Mouse (Mus musculus) gastrocnemius, postnatal 25 days (tissue): Measurements from ENCODE around the gene Foxe1. TPM values are rescaled to one million over a fixed set of nuclear protein-coding genes. Genes with fewer than 3 reads are reported as not detected.

Source experiments
- DNase-seq: peaks from one replicate; pipeline ENCODE4 v3.0.0; 2022
- long read RNA-seq, 2 experiments: library from polyadenylated mRNA; stranded (forward); transcript quantifications; one replicate each; pipeline ENCODE4 v2.0.0; 2021
- total RNA-seq, 2 experiments: library from RNA; stranded (reverse); gene quantifications; 1 replicate in 1 of 2; 2 replicates in 1 of 2; pipeline ENCODE4 v1.2.3; 2021

Gene Foxe1
- not detected for total RNA-seq
- long read RNA-seq, experiment 1, result 0 reads
- long read RNA-seq, experiment 2, result 0 reads

DNA sequence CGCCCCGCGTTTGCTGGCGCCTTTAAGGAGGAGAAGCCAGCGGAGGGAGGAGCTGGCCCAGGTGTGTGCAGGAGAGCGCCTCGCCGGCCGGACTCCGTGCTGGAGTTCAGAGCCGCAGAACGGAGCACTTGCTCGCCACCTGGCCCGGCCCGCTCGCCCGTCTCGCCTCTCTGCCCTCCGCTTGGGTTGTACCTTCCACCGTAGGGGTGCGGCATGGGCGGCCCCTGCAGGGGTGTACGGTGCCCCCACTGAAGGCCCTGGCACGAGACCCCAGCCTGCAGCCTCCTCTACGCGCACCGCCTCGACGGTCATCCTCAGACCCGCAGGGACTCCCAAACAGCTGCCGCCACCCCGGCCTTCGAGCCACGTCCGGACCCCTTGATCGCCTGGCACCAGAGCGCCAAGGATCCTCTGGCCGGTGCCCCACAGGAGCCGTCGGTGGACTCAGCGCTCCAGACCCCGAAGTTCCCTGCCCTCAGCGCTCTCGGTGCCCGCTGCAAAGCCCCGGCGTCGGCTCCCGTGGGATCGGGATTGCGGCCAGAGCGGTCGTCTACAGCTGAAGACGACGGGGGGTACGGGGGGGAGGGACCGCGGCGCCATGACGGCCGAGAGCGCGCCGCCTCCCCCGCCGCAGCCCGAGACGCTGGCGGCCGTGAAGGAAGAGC is at the start of gene Foxe1:
TSS of gene Foxe1 (plus strand) at position 14 of the 665 bp plus-strand sequence.
- no peak for DNase-seq

DNA sequence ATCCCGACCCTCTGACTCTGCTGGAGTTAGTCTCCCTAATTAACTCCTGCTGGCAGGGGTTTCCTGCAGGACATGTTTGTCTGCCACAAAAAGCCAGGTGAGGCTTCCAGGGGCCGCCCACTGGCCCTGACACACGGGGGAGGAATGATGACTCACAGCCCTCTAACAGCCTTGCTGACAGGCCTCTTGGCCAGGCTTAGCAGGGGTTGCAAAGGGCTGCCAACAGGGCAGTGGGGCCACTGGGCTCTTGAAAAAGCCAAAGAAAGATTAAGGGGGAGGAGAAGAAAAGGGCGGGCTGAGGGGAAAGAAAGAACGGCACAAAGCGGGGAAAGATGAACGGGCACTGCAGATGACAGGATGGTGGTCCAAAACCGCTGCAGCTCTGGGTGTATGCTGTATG is 39.3 kb upstream of the Foxe1 start:
- DNase-seq, result peak; percentile 68

DNA sequence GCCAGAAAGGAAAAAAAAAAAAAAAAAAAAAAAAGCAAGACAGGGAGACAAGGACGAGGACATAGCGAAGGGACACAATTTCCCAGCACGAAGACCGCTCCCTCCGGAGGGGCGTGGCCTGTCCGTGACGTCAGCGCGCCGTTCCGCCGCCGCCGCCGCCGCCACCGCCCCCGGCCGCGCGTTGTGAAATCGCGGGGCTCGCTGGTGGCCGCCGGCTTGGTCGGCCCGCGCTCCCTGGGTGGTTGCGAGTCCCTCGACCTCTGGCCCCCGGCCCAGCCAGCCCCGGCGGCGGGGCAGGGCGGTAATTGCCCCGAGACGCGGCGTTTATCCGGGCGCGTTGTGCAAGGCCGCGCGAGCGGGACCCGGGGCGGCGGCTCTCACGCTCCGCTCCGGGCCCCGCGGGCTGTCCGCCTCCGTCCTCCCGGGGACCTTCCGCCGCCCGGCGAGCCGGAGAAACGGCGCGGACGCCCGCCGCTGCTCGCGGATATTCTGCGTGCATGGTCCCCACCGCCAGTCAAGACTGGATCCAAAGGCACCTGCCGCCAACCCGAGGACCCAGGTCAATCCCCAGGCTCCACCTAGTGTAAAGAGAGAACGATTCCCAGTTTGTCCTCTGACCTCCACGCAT is 38.5 kb upstream of the Foxe1 start:
- DNase-seq, result peak; percentile 85

DNA sequence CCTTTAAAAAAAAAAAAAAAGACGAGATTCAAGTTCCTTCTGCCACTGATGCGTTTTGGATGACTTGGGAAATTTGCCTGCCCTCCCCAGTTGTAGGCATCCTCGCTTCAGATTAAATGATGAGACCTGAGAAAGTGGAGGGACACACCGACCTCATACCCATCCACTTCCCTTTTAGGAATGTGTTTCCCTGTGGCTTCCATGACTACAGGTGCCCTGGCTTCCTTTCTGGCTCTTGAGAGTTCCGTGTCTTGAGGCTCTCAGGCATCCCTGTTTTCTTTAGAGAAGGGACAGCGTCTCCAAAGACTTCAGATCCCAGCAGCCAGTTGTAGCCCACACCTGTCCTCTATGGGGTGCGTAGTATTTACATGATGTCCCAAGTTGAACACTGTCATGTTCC is 38.0 kb upstream of the Foxe1 start:
- DNase-seq, result no peak

DNA sequence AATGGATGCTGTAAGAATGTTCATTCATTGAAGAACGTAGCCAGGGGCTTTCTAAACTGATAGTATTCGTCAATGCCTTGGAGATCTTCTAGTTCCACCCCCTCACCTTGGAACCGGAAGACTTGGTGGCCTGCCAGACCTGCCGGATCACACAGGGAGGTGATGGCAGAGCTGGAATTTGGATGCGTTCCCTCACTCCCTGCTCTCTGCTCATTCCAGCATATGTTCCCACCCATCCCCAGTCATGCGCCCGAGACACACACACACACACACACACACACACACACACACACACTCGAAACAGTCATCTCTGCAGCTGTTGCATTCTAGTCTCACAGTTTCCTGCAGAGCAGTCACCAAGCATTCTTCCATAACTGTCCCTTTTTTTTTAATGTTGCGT is 36.1 kb upstream of the Foxe1 start:
- DNase-seq, result peak; percentile 10

DNA sequence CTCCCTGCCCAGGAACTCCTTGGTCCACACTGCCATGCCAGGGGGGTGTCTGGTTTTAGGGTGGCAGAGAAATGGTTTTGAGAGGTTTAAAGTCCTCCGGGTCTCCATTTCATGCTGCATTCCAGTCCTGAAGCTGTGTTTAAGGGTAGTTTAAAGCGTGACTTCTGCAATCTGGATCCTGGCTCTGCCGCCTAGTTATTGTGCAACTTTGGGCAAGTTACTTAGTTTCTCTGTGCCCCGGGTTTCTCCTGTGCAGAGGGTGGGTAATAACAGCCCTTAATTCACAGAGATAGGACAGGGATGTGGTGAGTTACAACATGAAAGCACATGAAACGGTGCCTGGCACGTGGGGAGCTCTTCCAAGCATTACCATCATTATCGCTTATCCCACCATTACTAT is 35.5 kb upstream of the Foxe1 start:
- no peak for DNase-seq

DNA sequence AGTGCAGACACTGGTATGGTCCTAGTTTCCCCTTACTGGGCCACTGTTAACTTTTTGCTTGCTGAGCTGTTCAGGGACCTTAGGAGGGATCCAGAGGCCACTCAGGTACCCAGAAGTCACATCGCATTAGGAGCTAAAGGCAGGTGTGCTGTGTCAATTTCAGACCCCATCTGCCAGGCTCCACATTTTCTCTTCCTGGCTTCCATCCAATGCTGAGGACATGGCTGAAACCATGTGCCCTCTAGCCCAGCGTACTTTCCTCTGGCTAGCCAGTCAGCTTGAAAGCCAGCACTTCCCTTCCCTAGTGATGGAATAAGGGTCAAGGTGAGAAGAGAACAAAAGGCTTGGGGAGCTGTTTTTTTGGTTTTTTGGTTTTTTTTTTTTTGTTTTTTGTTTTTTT is 31.8 kb upstream of the Foxe1 start:
- no peak for DNase-seq

DNA sequence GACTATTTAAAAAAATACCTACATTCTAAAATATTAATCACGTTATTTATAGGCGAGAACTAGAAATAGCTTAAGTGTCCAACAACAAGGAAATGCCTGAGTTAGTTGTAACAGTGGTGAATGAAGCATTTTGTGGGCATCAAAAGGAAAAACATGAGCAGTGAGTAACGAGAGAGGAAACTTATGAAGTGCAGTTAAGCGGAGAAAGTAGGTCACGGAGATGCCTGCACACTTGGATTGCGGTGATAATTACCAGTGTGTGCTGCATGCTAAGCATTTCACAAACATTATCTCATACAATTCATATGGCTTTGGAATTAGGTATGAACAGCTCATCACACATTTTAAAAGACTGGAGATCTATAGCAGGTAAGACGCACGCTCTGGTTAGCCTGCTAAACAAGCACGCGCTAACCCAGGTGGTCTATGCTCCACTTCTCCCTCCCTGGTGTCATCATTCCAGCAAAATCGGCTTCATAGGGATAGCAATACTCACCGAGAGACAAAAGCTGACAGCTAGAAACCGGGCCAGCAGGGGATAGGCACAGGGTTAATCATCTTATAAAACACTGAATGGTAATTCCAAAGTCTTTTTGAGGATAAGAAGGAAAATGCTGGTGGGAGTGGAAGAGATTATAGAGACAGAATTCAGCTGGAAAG is 21.5 kb upstream of the Foxe1 start:
- no peak for DNase-seq

DNA sequence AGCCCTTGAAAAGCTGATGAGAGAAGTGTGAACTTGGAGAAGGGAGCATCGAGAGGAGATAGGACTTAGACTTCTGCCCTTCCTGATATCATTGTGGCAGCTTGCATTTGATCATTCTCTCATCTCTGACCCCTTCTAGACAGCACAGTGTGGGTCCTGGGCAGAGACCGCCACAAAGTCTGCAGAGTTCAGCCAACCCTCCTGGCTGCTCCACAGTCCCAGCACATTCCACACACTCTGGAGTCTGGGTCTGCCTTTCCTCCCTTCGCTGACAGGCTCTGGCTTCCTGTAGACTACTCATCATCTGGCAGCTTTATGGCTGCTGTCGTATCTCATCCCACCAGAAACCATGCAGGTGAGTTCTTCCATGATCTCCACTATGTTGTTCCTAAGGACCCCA is 20.7 kb upstream of the Foxe1 start:
- no peak for DNase-seq

DNA sequence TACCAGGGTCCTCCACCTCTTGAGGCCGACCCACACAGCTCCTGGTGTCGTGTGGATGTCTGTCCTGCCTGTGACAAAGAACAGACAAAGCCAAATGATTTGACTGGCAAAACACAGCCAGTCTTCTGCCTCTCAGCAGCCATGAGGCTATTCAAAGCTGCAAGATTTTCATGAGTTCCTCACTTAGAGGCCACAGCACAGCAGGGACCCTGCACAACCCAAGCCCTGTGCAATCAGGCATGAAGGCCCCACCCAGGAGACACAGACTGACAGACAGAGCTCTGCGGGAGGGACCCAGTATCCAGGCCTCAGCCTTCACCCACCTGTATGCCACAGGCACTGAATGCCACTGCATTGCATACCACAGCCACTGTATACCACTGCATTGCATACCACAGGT is 14.5 kb upstream of the Foxe1 start:
- DNase-seq, result no peak

DNA sequence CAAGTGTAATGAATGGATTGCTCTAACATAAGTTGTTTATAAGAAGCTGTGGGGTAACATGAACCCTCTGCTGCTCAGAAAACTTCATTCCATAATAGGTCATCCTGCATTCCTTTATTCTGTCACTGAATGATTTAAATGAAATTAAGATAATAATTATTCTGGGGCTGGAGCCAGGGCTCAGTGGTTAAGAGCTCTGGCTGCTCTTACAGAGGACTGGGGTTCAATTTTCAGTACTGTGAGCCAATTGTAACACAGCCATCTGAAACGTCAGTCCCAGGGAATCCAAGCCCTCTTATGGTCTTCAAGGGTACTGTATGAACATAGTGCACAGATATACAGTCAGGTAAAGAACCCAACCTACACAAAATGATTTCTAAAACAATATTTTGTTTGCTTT is 7.6 kb upstream of the Foxe1 start:
- no peak for DNase-seq

DNA sequence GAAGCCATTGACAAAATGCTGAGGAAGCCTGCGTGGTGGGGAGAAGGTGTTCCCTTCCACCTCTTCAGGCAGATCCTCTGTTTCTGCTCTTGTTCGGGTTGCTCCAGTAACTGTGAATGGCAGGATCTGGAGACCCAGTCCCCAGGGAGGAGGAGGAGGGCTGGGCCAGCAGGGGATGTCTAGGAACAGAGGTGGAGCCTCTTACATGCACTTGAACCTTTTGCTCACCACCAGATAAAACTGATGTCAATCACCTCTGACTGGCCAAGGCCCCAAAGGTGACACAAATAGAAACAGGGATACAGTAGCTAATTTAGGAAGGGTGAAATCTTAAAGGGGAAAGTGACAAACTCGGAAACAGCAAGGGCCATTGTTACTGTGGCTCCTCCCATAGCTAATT is 5.4 kb upstream of the Foxe1 start:
- no peak for DNase-seq

DNA sequence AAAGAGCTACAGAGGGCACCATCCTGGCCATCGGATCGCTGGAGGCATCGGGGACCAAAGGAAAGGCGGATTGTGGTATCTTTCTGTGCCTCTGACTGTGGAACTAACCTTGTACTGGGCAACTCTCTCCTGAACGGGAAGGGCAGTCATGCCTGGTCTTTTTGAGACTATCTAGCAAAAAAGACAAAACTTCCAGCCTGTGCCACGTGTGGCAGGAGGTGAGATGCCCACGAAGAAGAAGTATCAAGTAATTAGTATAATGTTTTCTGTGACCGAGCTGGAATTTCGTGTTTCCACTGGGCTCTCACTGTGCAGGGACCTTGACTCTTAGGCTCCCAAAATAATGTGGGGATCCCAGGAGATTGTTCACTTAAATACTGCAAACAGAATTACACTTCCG is 4.4 kb upstream of the Foxe1 start:
- no peak for DNase-seq

DNA sequence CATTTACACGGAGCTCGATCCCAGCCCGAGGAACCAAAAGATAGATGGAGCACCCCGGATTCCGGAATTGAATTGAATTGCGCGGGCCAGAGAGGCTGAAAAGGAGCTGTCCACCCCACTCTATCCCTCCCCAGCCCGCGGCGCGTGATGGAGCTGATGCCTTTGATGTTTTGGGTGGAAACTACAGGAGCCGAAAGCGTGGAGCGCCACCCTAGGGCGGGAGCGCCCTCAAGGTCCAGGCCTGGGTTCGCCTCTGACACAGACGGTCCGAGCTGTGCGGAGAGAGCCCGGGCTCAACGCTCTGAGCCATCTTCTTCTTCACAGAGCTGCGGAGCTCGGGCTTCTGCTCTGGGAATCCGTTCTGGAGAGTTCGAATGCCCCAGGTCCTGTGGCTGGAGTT is 3.8 kb upstream of the Foxe1 start:
- DNase-seq, result no peak

DNA sequence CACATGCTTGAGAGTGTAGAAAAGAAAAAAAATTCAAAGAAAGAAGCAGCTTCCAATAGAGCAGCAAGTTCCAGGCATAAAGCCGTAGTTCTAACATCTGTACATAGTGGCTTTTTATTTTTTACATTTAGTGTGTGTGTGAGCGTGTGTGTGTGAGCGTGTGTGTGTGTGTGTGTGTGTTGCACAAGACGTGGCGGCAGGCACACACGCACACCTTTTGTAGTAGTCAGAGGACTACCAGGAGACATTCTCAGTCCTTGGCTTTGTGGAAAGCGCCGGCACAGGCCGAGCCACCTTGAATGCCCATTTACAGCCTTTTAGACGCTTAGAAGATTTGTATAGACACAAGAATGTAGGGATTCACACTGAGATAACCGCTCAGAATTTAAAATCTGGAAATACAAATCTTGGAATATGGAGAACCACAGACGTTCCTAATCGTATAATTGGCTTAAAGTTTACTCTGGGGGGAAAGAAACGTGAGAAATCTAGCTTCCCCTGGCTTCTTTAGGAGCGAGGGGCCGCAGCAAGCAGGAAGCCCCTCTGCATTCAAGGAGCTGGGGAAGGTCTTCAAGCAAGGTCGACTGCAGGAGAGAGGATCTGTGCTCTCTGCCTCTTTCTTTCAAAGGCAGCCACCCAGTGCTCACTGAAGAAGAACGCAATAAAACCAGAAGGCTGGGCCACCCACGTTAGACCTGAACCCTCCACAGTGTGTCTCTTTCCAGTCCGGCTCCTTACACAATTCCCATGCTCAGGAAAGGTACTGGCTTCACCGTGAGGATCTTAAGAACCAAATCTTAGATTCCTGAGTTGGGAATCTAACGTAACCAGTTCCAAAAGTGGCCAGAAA is 1.4 kb upstream of the Foxe1 start:
- DNase-seq, result no peak

DNA sequence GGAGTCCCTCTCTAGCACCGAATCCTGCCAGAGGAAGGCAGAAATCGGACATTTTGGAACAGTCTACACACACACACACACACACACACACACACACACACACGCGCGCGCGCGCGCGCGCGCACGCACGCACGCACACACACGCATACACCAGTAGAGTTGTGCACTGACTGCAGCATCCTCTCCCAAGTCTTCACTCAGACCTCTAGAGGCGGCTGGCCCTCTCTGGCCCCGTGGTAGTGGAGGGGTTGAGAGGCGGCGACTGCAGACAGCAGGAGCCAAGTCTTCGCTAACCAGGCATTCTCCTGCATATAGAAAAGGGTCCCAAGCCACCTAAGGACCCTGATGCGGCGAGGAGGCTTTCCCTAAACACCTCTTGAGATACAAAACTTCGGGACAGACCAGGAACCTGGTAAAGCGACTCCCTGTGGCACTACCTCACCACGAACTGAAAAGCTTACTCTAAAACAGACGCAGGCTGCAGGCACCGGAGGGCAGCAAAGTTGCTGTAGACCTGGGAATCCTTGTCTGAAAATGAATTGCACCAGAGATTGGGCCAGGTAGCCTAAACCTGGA is 610 bp upstream of the Foxe1 start:
- no peak for DNase-seq

DNA sequence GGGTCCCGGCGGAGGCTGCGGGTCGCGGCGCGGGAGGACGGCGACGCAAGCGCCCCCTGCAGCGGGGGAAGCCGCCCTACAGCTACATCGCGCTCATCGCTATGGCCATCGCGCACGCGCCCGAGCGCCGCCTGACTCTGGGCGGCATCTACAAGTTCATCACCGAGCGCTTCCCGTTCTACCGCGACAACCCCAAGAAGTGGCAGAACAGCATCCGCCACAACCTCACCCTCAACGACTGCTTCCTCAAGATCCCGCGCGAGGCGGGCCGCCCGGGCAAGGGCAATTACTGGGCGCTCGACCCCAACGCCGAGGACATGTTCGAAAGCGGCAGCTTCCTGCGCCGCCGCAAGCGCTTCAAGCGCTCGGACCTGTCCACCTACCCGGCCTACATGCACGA is 879 bp downstream of the Foxe1 start:
- no peak for DNase-seq

DNA sequence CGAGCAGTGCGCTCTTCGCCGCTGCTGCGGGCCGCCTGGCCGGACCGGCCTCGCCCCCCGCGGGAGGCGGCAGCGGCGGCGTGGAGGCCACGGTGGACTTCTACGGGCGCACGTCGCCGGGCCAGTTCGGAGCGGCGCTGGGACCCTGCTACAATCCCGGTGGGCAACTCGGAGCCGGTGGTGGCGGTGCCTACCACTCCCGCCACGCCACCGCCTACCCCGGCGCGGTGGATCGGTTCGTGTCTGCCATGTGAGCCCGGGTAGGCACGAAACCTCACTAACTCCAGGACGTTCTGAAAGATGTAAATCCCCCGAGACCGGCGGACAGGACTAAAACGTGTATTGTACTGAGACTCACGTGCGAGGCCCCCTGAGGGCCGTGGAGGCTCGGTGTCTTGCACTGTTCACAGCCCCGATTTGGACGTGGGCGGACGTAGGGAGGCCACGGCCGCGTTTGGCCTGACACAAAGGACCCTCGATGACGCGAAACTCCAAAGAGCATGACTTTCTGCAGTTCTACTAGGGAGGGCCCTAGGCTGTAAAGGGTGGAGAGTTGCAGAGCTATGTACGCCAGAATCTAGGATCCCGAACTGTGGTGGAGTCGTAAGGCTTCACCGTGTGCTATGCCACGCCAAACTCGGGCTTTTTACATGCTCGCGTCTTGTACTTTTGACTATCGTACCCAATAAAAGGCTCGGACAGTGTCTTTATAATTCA is 1.8 kb downstream of the Foxe1 start:
- DNase-seq, result no peak

DNA sequence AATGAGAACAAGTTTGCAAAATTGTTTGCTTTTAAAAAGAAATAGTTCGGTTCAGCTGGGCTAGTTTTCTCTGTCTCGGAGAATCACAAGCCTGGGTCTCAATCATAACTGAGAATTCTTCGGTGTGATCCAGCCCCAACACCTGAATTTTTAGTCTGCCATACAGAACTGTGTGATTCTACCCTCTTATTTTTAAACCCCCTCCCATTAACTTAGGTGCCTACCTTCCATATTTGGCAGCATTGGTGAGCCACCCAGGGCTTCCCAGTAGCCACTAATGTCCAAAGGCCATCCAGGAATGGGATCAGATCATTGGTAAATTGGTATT is 2.3 kb downstream of the Foxe1 start:
- no peak for DNase-seq

DNA sequence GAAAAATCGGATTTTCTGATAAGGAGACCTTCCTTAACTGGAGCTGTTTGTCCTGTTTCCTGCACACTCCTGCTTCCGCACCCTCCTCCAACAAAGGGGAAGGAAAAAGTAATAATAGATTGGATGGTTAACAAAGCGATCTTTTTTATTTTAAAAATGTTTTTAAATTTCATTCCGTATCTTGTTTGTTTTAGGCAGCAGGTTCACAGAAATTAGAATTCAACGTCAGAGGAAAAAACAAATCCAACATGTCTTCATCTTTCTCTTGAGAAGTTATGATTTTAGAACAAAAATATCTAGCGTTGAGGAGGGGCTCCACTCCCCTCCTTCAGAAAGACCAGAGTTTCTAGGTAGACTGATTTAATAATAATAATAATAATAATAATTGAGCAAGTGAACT is 2.8 kb downstream of the Foxe1 start:
- no peak for DNase-seq

DNA sequence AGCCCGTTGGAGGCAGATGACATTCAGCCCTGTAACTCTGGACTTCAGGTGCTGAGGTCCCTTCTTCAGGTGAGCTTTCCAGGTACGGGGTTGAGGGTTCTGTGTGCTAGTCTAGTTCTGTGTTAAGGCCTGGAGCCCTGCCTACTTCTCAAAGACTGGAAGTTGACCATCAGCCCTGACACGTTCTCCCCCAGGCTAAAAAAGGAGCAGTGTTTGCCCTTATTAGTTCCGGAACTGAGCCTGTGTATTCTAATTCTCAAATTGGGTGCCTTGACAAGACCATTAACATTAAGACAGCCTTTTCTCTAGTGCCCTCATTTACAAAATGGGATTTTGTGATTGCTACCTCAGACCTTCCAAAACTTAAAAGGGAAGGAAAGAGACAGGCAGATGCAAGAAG is 3.7 kb downstream of the Foxe1 start:
- no peak for DNase-seq
